Mouse (Mus musculus) kidney, embryonic 14.5 days (tissue): ENCODE results near the gene Mlxip. TPM values are rescaled to one million over a fixed set of nuclear protein-coding genes. Genes with fewer than 3 reads are reported as not detected.

Experiments used
- ATAC-seq: fragments of 200-750 bp; cut with Nextera tagmentation; 2 replicates; pipeline ENCODE4 v1.8.0; 2017; ENCODE audit warnings: moderate number of reproducible peaks, mild to moderate bottlenecking, moderate TSS enrichment, moderate library complexity; ENCODE audit not compliant: low FRiP score, low TSS enrichment
- H3K27ac ChIP-seq: fragments of 300-500 bp; sonication (generic); 2 replicates; pipeline ENCODE4 v1.5.1; 2014; ENCODE audit warnings: low read depth, mild to moderate bottlenecking, low read length, moderate library complexity, mixed read lengths
- H3K27me3 ChIP-seq: fragments of 300-500 bp; sonication (generic); 2 replicates; pipeline ENCODE4 v1.6.1; 2014; ENCODE audit warnings: mild to moderate bottlenecking, low read length; ENCODE audit not compliant: control insufficient read depth, insufficient read depth
- H3K36me3 ChIP-seq: fragments of 300-500 bp; sonication (generic); 2 replicates; pipeline ENCODE4 v1.6.1; 2014; ENCODE audit warnings: low read length, mixed read lengths; ENCODE audit not compliant: control insufficient read depth, insufficient read depth
- H3K4me1 ChIP-seq: fragments of 300-500 bp; sonication (generic); 2 replicates; pipeline ENCODE4 v1.6.1; 2014; ENCODE audit warnings: low read length, mixed read lengths; ENCODE audit not compliant: control insufficient read depth, insufficient read depth
- H3K4me2 ChIP-seq: fragments of 300-500 bp; sonication (generic); replicated peaks from 2 replicates; pipeline ENCODE4 v1.6.1; 2014; ENCODE audit warnings: low read depth, mild to moderate bottlenecking, low read length
- H3K4me3 ChIP-seq: fragments of 300-500 bp; sonication (generic); 2 replicates; pipeline ENCODE4 v1.5.1; 2014; ENCODE audit warnings: mild to moderate bottlenecking, low read length
- H3K9ac ChIP-seq: fragments of 300-500 bp; sonication (generic); 2 replicates; pipeline ENCODE4 v1.6.1; 2014; ENCODE audit warnings: low read depth, mild to moderate bottlenecking, low read length, moderate library complexity
- H3K9me3 ChIP-seq: fragments of 300-500 bp; sonication (generic); 2 replicates; pipeline ENCODE4 v1.6.1; 2016; ENCODE audit warnings: low read length; ENCODE audit not compliant: control insufficient read depth
- WGBS: fragments of 180-500 bp; shearing (Covaris S2); extraction: QIAGEN DNeasy Blood & Tissue Kit; methylation state at CpG from one replicate; pipeline ENCODE4 v1.1.7; 2014; 5-methylcytosine and 5-hydroxymethylcytosine counted together
- polyA plus RNA-seq: library from polyadenylated mRNA; unstranded; fragments of >200 nt; fragmentation: Nextera tagmentation; extraction: Ambion mirVana; gene quantifications from 2 replicates; pipeline ENCODE4 v1.2.1, GENCODE M21; 2014

The Mlxip gene
- polyA plus RNA-seq = 13.4 and 26.6 TPM in 2 replicates

GRCm38 (mm10) chr5:123394303-123394956 lies at the start of gene Mlxip:
Mlxip (plus strand) TSS chr5:123394798.
- H3K4me2 ChIP-seq = peak within 1 kb of the TSS; percentile 60
- H3K27me3 ChIP-seq = no peaks in the 10 kb centered on the region
- peaks cover 47% of the 10 kb centered on the region for H3K4me1 ChIP-seq
- H3K9ac ChIP-seq = peak within 1 kb of the TSS; percentile 77
- 1% methylated on average over 48 of the region's 50 CpGs for WGBS
- no peaks in the 10 kb centered on the region for H3K36me3 ChIP-seq
- peak; percentile 97 for ATAC-seq
- peak within 1 kb of the TSS; percentile 86 for H3K27ac ChIP-seq
- H3K9me3 ChIP-seq = no peaks in the 10 kb centered on the region
- peak within 1 kb of the TSS; percentile 72 for H3K4me3 ChIP-seq

GRCm38 (mm10) chr5:123344963-123345852 lies 49.4 kb upstream of the Mlxip start:
- peak; percentile 37 for ATAC-seq
- H3K27me3 ChIP-seq = no peaks in the 10 kb centered on the region
- peak overlapping the region; percentile 99 for H3K27ac ChIP-seq
- H3K9me3 ChIP-seq = no peaks in the 10 kb centered on the region
- WGBS = under 1% methylated on average over 80 of the region's 87 CpGs
- peak overlapping the region; percentile 88 for H3K4me3 ChIP-seq
- peak overlapping the region; percentile 80 for H3K4me2 ChIP-seq
- peaks cover 19% of the 10 kb centered on the region for H3K4me1 ChIP-seq
- peak overlapping the region; percentile 98 for H3K9ac ChIP-seq
- peaks cover 5% of the 10 kb centered on the region; the same call in 1 of the 2 replicates for H3K36me3 ChIP-seq

- 1% methylated on average over 22 of the region's 22 CpGs for WGBS
- peaks cover 5% of the 10 kb centered on the region; the same call in 1 of the 2 replicates for H3K36me3 ChIP-seq
- H3K9ac ChIP-seq = peak overlapping the region; percentile 98
- ATAC-seq = no peak
- no peaks in the 10 kb centered on the region for H3K27me3 ChIP-seq
- peaks cover 25% of the 10 kb centered on the region for H3K4me1 ChIP-seq
- H3K4me3 ChIP-seq = peak overlapping the region; percentile 88
- peak overlapping the region; percentile 99 for H3K27ac ChIP-seq
- H3K4me2 ChIP-seq = peak overlapping the region; percentile 80
- no peaks in the 10 kb centered on the region for H3K9me3 ChIP-seq
Observed at GRCm38 (mm10) chr5:123345853-123346654, 48.5 kb upstream of the Mlxip start.

- H3K27me3 ChIP-seq = no peaks in the 10 kb centered on the region
- peak overlapping the region; percentile 80 for H3K4me2 ChIP-seq
- 0 out of 2 replicates have a peak, but pooled peaks have one; percentile 13 for ATAC-seq
- peaks cover 25% of the 10 kb centered on the region for H3K4me1 ChIP-seq
- H3K36me3 ChIP-seq = peaks cover 6% of the 10 kb centered on the region; the same call in 1 of the 2 replicates
- peak overlapping the region; percentile 99 for H3K27ac ChIP-seq
- H3K9me3 ChIP-seq = no peaks in the 10 kb centered on the region
- 43% methylated on average over 7 of the region's 7 CpGs for WGBS
- peak overlapping the region; percentile 98 for H3K9ac ChIP-seq
- peak overlapping the region; percentile 88 for H3K4me3 ChIP-seq
Observed at GRCm38 (mm10) chr5:123346701-123347270, 47.8 kb upstream of the Mlxip start.

- Histone ChIP-seq H3K9ac (no peak overlapping the region), H3K4me1 (peaks cover 25% of the 10 kb centered on the region), H3K9me3 (no peaks in the 10 kb centered on the region), H3K36me3 (peaks cover 17% of the 10 kb centered on the region), H3K4me3 (no peak overlapping the region), H3K27me3 (no peaks in the 10 kb centered on the region), H3K27ac (no peak overlapping the region), H3K4me2 (no peak overlapping the region)
- 64% methylated on average over 2 of the region's 2 CpGs for WGBS
- no peak for ATAC-seq
Observed at GRCm38 (mm10) chr5:123347985-123348384, 46.6 kb upstream of the Mlxip start.

- Histone ChIP-seq H3K4me3 (no peak overlapping the region), H3K27me3 (no peaks in the 10 kb centered on the region), H3K9me3 (no peaks in the 10 kb centered on the region), H3K36me3 (peaks cover 32% of the 10 kb centered on the region), H3K27ac (no peak overlapping the region), H3K4me1 (peaks cover 25% of the 10 kb centered on the region), H3K9ac (no peak overlapping the region), H3K4me2 (no peak overlapping the region)
- WGBS = 62% methylated on average over 10 of the region's 10 CpGs
- no peak for ATAC-seq
Observed at GRCm38 (mm10) chr5:123350386-123350785, 44.2 kb upstream of the Mlxip start.

- Histone ChIP-seq H3K27me3 (no peaks in the 10 kb centered on the region), H3K27ac (no peak overlapping the region), H3K9me3 (no peaks in the 10 kb centered on the region), H3K9ac (no peak overlapping the region), H3K4me2 (no peak overlapping the region), H3K4me1 (peaks cover 2% of the 10 kb centered on the region; the same call in 1 of the 2 replicates), H3K36me3 (peaks cover 79% of the 10 kb centered on the region), H3K4me3 (no peak overlapping the region)
- ATAC-seq = no peak
- WGBS = 68% methylated on average over 11 of the region's 11 CpGs
Observed at GRCm38 (mm10) chr5:123355918-123356317, 38.7 kb upstream of the Mlxip start.

GRCm38 (mm10) chr5:123357253-123357652 lies 37.3 kb upstream of the Mlxip start:
- no peak for ATAC-seq
- Histone ChIP-seq H3K4me2 (no peak overlapping the region), H3K9me3 (no peaks in the 10 kb centered on the region), H3K9ac (no peak overlapping the region), H3K4me3 (no peak overlapping the region), H3K4me1 (no peaks in the 10 kb centered on the region), H3K27ac (no peak overlapping the region), H3K27me3 (no peaks in the 10 kb centered on the region), H3K36me3 (peaks cover 86% of the 10 kb centered on the region)
- WGBS = 87% methylated on average over 4 of the region's 4 CpGs
